Mouse (Mus musculus): ENCODE measurements around the gene Abhd17b. TPM values are rescaled to one million over a fixed set of nuclear protein-coding genes. Genes with fewer than 3 reads are reported as not detected.
"Not testable (repeated sequence)": the region's sequence is repeated elsewhere in the genome, so short reads cannot be mapped to it uniquely, and the experiment has no call there.

The Abhd17b gene
- total RNA-seq, 2 experiments from 2014 or later = 15.7 to 17.1 TPM

GRCm38 (mm10) chr19:21651664-21652063, 1.3 kb upstream of the Abhd17b start:
- DNase-seq (ENCODE audit: low spot score) = no peak

DNA sequence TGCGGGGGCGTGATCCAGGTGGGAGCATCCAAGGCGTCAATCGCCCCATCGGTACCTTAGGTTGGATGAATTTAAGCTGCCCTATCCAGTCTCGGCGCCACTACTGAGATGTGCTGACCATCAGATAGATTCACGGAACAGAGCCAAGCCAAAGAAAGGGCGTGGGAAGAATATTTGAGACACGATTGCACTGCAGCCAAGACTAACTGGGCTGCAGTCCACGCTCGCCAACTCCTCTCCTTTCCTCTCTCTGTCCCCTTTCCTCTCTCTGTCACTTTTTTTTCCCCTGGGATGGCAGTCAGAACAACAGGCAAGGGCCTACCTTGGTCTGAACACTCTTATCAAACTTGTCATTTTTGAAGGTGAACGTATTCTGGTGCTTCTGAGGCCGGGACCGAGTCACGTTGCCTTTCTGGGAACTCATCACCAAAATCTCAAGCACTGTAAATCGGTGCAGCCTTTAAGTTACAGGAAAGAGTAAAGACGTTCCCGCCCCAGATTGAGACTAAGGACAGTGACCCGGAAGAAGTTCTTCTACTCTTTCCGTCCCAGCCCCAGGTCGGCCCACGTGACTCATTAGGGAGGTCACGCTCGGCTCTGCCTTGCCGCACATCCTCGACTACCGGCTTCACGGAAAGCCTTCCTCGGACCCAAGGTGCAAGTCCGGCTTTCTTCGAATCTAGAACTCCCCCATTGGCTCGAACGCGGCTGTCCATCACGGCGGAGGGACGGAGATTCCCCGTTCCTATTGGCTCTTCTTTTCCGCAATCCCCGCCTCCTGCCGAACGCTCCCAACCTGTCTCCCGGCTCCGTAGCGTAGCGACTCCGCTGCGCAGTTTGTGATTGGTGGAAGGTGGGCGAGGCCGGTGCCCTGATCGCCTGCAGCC, 457 bp upstream of the Abhd17b start, which contains the start of gene 1110059E24Rik:
Gene 1110059E24Rik, minus strand, starts transcription at position 692 of the 887 bp plus-strand sequence.
- DNase-seq (ENCODE audit: low spot score) = peak; percentile 98

- no peak for DNase-seq (ENCODE audit: low spot score)
Observed at GRCm38 (mm10) chr19:21654788-21655187, 1.8 kb downstream of the Abhd17b start.

DNA sequence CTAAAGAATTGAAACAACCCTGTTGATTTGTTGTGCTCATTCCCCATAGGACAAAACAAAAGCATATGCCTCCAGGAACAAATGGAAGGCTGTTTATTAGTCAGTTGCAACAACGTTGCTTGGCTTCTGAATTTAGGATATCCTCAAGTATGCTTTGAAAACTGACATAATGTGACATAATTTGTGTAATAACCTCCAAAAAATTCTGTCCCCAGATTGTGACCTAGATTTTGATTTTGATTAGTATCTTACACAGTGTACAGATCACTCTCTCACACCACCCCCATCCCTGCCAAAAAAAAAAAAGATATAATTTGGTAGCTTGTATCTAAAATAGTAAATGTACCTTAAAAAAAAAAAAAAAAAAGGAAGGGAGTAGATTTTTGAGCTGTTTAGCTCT, 7.7 kb downstream of the Abhd17b start:
- DNase-seq (ENCODE audit: low spot score) = no peak

GRCm38 (mm10) chr19:21663756-21664456, 10.9 kb downstream of the Abhd17b start:
- no peak for DNase-seq (ENCODE audit: low spot score)

GRCm38 (mm10) chr19:21669650-21670049, 16.7 kb downstream of the Abhd17b start:
- DNase-seq (ENCODE audit: low spot score) = no peak

DNA sequence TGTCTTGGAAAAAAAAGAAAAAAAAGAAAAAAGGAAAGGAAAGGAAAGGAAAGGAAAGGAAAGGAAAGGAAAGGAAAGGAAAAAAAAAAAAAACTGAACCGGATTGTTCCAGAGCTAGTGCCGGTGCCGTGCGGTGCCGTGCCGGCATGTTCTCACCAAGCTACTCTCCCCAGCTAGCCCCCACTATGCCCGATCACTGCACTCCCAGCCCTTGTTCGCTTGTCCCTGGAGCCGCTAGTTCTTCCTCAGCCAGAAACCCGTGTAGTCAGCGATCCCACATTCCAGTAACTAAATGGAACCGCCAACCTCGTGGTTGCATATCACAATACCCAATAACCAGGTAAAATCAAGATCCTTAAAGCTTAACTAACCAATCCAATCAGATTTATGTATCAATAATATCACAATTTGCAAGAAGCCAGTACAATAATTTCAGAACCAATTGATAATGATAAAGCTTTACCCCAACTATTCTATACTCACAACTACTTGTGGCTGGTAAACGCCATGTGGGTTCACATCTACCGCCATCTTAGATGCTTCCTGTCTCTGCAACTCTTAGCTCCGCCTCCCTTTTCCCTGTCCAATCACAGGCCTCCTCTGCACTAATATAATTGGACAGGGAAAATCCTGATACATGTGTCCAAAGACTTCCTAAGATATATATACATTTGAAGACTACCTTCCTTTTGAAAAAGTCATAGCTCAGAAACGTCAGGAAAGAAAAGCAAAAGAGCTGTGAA, 21.5 kb downstream of the Abhd17b start:
- no peak for DNase-seq (ENCODE audit: low spot score)

DNA sequence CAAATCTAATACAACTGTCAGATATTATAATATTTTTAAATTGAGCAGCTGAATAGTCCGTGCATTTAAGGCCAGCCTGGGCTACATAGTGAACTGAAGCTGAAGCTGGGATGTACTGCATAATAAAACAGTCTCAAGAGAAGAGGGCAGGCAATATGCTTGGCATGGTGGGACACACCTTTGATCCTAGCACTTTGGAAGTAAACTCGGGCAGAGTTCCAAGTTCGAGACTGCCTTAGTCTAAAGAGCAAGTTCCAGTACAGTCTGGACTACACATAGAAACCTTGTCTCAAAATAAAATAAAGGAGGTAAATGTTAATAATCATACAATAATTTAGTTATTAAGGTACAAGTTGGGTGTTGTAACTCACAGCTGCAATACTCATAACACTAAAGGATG, 27.1 kb downstream of the Abhd17b start:
- DNase-seq (ENCODE audit: low spot score) = no peak

DNA sequence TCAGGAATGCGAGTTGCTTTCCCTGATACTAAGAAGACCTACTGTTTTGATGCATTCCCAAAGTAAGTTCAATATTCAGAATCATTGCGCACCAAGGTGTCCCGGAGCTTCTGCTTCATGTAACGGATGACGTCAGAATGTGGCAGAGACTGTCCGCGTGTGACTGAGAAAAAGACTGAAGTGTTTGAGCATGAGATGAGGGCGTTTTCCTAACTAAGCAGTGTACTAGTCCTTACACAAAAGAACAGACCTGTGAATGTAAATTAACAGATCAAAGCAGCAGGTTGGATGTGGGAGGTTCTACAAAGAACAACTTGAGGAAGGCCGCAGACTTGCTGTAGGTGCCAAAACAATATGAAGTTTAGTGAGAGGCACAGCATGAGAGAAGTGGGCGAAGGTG, 28.0 kb downstream of the Abhd17b start:
- no peak for DNase-seq (ENCODE audit: low spot score)

DNA sequence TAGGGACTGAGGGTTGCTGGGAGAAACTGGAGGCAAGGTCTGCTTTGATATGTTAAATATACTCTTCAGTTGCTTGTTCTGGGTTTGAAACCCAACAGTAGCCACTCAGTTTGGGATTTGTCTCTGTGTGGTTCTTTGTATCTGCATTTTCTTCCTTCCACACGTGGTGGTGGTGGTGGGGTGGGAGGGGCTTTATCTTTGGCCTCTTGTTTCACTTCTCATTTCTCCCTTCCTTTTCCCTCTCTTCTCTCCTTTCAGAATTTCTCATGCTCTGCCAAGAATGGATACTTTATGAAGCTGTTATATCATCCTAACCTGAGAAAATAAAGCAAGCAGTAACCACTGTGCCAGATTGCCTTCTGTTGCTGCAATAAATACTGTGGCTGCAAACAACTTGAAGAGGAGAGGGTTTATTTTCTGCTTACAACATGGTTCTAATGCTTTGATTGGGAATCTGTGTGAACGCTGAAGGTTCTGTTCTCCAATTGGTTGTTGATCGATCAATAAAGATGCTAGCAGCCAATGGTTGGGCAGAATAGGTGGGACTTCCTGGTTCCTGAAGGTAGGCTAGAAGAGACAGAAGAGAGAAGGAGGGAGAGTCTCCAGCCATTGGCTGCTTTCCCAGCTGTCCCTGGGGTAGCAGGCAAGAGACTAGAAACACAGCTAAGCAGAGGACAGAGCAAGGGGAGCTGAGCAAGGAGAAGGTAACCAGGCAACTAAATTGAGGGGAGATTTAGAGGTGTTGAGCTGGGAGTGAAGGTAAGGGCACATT, 60.5 kb downstream of the Abhd17b start:
- peak; percentile 44 for DNase-seq (ENCODE audit: low spot score)

DNA sequence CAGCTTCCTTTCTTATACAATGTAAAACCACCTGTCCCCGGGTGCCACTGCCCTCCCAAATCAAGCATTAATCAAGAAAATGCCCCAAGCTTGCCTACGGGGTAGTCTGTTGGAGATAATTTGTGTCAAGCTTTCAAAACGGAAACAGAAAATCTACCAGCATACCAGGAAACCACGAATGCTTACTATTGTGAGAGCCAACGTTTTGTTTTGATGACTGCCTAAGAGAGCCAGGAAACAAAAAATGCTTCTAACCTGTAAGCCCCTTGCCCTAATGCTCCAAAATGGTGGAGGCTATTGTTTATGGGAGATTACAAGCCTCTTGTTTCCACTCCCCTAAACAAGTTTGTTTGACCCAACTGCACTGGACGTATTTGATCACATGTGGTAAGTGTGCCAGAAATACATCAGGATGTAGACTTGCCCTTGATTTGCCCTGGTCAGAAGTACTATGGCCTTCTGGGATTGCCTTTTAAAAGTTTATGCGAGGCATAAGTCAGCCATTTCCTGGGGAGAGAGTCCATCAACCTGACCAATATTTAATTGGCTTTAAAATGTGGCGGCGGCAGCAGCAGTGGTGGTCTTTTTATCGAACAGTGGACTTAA, 61.4 kb downstream of the Abhd17b start:
- no peak for DNase-seq (ENCODE audit: low spot score)

GRCm38 (mm10) chr19:21715005-21715442, 62.0 kb downstream of the Abhd17b start:
- no peak for DNase-seq (ENCODE audit: low spot score)

- no peak for DNase-seq (ENCODE audit: low spot score)
Observed at GRCm38 (mm10) chr19:21715515-21715914, 62.5 kb downstream of the Abhd17b start.

- DNase-seq (ENCODE audit: low spot score) = no peak
Observed at GRCm38 (mm10) chr19:21716456-21716855, 63.5 kb downstream of the Abhd17b start.

- DNase-seq (ENCODE audit: low spot score) = no peak
Observed at GRCm38 (mm10) chr19:21719206-21719605, 66.2 kb downstream of the Abhd17b start.

DNA sequence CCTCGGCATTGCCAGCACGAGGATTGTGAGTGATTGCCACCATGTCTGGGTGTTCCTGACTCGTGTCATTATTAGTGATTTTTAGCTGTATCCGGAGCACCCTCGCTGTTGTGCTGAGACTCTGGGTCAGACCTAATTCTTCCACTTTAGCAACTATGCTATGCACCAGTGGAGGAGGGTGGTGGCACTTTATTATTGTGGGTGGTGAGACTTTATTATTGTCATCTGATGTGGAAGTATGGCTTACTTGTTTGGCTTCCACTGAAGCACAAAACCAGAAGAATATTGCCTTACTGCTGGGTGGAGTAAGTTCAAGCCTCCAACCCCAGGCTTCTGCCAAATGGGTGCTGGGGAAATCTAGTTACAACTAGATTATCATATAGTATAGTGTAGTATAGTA, 68.0 kb downstream of the Abhd17b start:
- no peak for DNase-seq (ENCODE audit: low spot score)

DNA sequence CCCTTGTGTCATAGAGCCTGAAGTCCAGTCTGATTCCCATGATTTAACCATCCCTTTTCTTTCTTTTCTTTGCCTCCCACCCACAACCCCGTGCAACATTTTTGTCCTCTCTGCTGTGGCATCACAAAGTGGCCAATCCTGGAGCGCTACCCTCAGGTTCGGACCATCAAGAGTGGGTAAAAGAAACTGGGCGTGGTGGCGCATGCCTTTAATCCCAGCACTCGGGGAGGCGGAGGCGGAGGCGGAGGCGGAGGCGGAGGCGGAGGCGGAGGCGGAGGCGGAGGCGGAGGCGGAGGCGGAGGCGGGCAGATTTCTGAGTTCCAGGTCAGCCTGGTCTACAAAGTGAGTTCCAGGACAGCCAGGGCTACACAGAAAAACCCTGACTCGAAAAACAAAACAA, 70.3 kb downstream of the Abhd17b start:
- DNase-seq (ENCODE audit: low spot score) = not testable (repeated sequence)

GRCm38 (mm10) chr19:21723911-21724655, 71.1 kb downstream of the Abhd17b start:
- no peak for DNase-seq (ENCODE audit: low spot score)

- DNase-seq (ENCODE audit: low spot score) = no peak
Observed at GRCm38 (mm10) chr19:21725168-21725567, 72.2 kb downstream of the Abhd17b start.

- DNase-seq (ENCODE audit: low spot score) = no peak
Observed at GRCm38 (mm10) chr19:21727081-21727480, 74.1 kb downstream of the Abhd17b start.

Measured in gastrocnemius, adult 18-20 months (tissue).